Mouse (Mus musculus): ENCODE measurements around the gene Polr2l.

Polr2l gene

GRCm38 (mm10) chr7:141485606-141486005, 10.7 kb upstream of the Polr2l start:
- in situ Hi-C loops (cut with MboI; ENCODE audit: unreplicated experiment in 2 of 2), result loop anchor here (5.0 to 25.0 kb wide), 3 partner anchors 42 to 419 kb away; partner anchors contain the start of gene Muc6 (in 2 of the 2)

- in situ Hi-C loops (cut with MboI; ENCODE audit: unreplicated experiment in 2 of 2), result loop anchor here (5.0 to 25.0 kb wide), 3 partner anchors 42 to 420 kb away; partner anchors contain the start of gene Muc6 (in 2 of the 2)
Observed at GRCm38 (mm10) chr7:141485186-141485585, 10.3 kb upstream of the Polr2l start.

- in situ Hi-C loops (cut with MboI; ENCODE audit: unreplicated experiment in 2 of 2), result loop anchor here (5.0 to 25.0 kb wide), 3 partner anchors 43 to 420 kb away; partner anchors contain the start of gene Muc6 (in 2 of the 2)
Observed at GRCm38 (mm10) chr7:141484186-141485120, 9.5 kb upstream of the Polr2l start.

- in situ Hi-C loops (cut with MboI; ENCODE audit: unreplicated experiment in 2 of 2), result loop anchor here (5.0 to 25.0 kb wide), 3 partner anchors 44 to 422 kb away; partner anchors contain the start of gene Muc6 (in 2 of the 2)
Observed at GRCm38 (mm10) chr7:141483114-141483653, 8.3 kb upstream of the Polr2l start.

- in situ Hi-C loops (cut with MboI; ENCODE audit: unreplicated experiment in 2 of 2), result loop anchor here (5.0 to 25.0 kb wide), 3 partner anchors 45 to 422 kb away; partner anchors contain the start of gene Muc6 (in 2 of the 2)
Observed at GRCm38 (mm10) chr7:141482531-141483024, 7.6 kb upstream of the Polr2l start.

- in situ Hi-C loops (cut with MboI; ENCODE audit: unreplicated experiment in 2 of 2), result loop anchor here (5.0 to 25.0 kb wide), 3 partner anchors 46 to 423 kb away; partner anchors contain the start of gene Muc6 (in 2 of the 2)
Observed at GRCm38 (mm10) chr7:141481498-141482401, 6.8 kb upstream of the Polr2l start.

- in situ Hi-C loops (cut with MboI; ENCODE audit: unreplicated experiment in 2 of 2), result loop anchor here (5.0 to 25.0 kb wide), 3 partner anchors 46 to 424 kb away; partner anchors contain the start of gene Muc6 (in 2 of the 2)
Observed at GRCm38 (mm10) chr7:141480842-141481497, 6.0 kb upstream of the Polr2l start.

- in situ Hi-C loops (cut with MboI; ENCODE audit: unreplicated experiment in 2 of 2), result loop anchor here (10.0 to 25.0 kb wide), 2 partner anchors 184 to 426 kb away; partner anchors contain the start of gene Muc6 (in 2 of the 2)
Observed at GRCm38 (mm10) chr7:141478270-141478748, 3.4 kb upstream of the Polr2l start.

- in situ Hi-C loops (cut with MboI; ENCODE audit: unreplicated experiment in 2 of 2), result loop anchor here (10.0 to 25.0 kb wide), 2 partner anchors 185 to 427 kb away; partner anchors contain the start of gene Muc6 (in 2 of the 2)
Observed at GRCm38 (mm10) chr7:141477578-141478269, 2.8 kb upstream of the Polr2l start.

GRCm38 (mm10) chr7:141476981-141477370, 2.0 kb upstream of the Polr2l start:
- in situ Hi-C loops (cut with MboI; ENCODE audit: unreplicated experiment in 2 of 2), result loop anchor here (10.0 to 25.0 kb wide), 2 partner anchors 185 to 428 kb away; partner anchors contain the start of gene Muc6 (in 2 of the 2)

- in situ Hi-C loops (cut with MboI; ENCODE audit: unreplicated experiment in 2 of 2), result loop anchor here (10.0 to 25.0 kb wide), 2 partner anchors 186 to 428 kb away; partner anchors contain the start of gene Muc6 (in 2 of the 2)
Observed at GRCm38 (mm10) chr7:141476226-141476980, 1.5 kb upstream of the Polr2l start.

- in situ Hi-C loops (cut with MboI; ENCODE audit: unreplicated experiment in 2 of 2), result loop anchor here (10.0 to 25.0 kb wide), 2 partner anchors 187 to 429 kb away; partner anchors contain the start of gene Muc6 (in 2 of the 2)
Observed at GRCm38 (mm10) chr7:141475805-141476158, 850 bp upstream of the Polr2l start.

GRCm38 (mm10) chr7:141474160-141474559, 772 bp downstream of the Polr2l start:
- in situ Hi-C loops (cut with MboI; ENCODE audit: unreplicated experiment in 2 of 2), result loop anchor here in 1 of 2 experiments (10.0 kb wide), 1 partner anchor 431 kb away; no protein-coding TSS in a partner anchor

GRCm38 (mm10) chr7:141472763-141473162, 2.2 kb downstream of the Polr2l start:
- in situ Hi-C loops (cut with MboI; ENCODE audit: unreplicated experiment in 2 of 2), result loop anchor here in 1 of 2 experiments (10.0 kb wide), 1 partner anchor 432 kb away; no protein-coding TSS in a partner anchor

- in situ Hi-C loops (cut with MboI; ENCODE audit: unreplicated experiment in 2 of 2), result loop anchor here in 1 of 2 experiments (10.0 kb wide), 1 partner anchor 433 kb away; no protein-coding TSS in a partner anchor
Observed at GRCm38 (mm10) chr7:141472226-141472625, 2.7 kb downstream of the Polr2l start.

- in situ Hi-C loops (cut with MboI; ENCODE audit: unreplicated experiment in 2 of 2), result loop anchor here in 1 of 2 experiments (10.0 kb wide), 1 partner anchor 434 kb away; no protein-coding TSS in a partner anchor
Observed at GRCm38 (mm10) chr7:141471236-141471635, 3.7 kb downstream of the Polr2l start.

- in situ Hi-C loops (cut with MboI; ENCODE audit: unreplicated experiment in 2 of 2), result loop anchor here in 1 of 2 experiments (10.0 kb wide), 1 partner anchor 434 kb away; no protein-coding TSS in a partner anchor
Observed at GRCm38 (mm10) chr7:141470637-141470944, 4.3 kb downstream of the Polr2l start.
